Mouse (Mus musculus): ENCODE results near the gene Dclk3. TPM values are rescaled to one million over a fixed set of nuclear protein-coding genes. Genes with fewer than 3 reads are reported as not detected.

Gene Dclk3
- polyA plus RNA-seq, 1 experiment = 28.7 TPM

- Histone ChIP-seq H3K4me1 (ENCODE audit: control insufficient read depth, insufficient read depth, low read length) (no peaks in the 10 kb centered on the region), H3K27ac (ENCODE audit: insufficient read depth, low read length) (no peak overlapping the region), H3K4me3 (ENCODE audit: insufficient read depth, low read length) (no peak overlapping the region)
- TF ChIP-seq POLR2A (IDR thresholded peaks at IDR 0.05; ENCODE audit: extremely low read depth, insufficient read depth, low read length) = no peak
- TF ChIP-seq CTCF (IDR thresholded peaks at IDR 0.05; ENCODE audit: extremely low read depth, insufficient read depth, low read length) = no peak
Measured at GRCm38 (mm10) chr9:111534744-111535423, 96.0 kb downstream of the Dclk3 start.

GRCm38 (mm10) chr9:111535445-111536064 is 96.7 kb downstream of the Dclk3 start:
- TF ChIP-seq POLR2A (IDR thresholded peaks at IDR 0.05; ENCODE audit: extremely low read depth, insufficient read depth, low read length) = no peak
- no peak for TF ChIP-seq CTCF (IDR thresholded peaks at IDR 0.05; ENCODE audit: extremely low read depth, insufficient read depth, low read length)

More at GRCm38 (mm10) chr9:111535445-111536064, 96.7 kb downstream of the Dclk3 start:
- H3K4me3 ChIP-seq (ENCODE audit: insufficient read depth, low read length) = no peak overlapping the region
- H3K4me1 ChIP-seq (ENCODE audit: control insufficient read depth, insufficient read depth, low read length) = no peaks in the 10 kb centered on the region
- no peak overlapping the region for H3K27ac ChIP-seq (ENCODE audit: insufficient read depth, low read length)

Other genes starting within 250 kb of the Dclk3 start
- 28.4 and 37.9 TPM in 2 replicates for gene Mlh1, start 167.3 kb upstream of the Dclk3 start, polyA plus RNA-seq (2012; rRNA removed)
- 41.1 and 42.6 TPM in 2 replicates for gene Epm2aip1, start 167.2 kb upstream of the Dclk3 start, polyA plus RNA-seq (2012; rRNA removed)
- gene Trank1, start 127.3 kb upstream of the Dclk3 start, polyA plus RNA-seq (2012; rRNA removed) = 383 and 430 TPM in 2 replicates